ENCODE assay signal across 8 mouse cellular contexts in the genomic region with DNA sequence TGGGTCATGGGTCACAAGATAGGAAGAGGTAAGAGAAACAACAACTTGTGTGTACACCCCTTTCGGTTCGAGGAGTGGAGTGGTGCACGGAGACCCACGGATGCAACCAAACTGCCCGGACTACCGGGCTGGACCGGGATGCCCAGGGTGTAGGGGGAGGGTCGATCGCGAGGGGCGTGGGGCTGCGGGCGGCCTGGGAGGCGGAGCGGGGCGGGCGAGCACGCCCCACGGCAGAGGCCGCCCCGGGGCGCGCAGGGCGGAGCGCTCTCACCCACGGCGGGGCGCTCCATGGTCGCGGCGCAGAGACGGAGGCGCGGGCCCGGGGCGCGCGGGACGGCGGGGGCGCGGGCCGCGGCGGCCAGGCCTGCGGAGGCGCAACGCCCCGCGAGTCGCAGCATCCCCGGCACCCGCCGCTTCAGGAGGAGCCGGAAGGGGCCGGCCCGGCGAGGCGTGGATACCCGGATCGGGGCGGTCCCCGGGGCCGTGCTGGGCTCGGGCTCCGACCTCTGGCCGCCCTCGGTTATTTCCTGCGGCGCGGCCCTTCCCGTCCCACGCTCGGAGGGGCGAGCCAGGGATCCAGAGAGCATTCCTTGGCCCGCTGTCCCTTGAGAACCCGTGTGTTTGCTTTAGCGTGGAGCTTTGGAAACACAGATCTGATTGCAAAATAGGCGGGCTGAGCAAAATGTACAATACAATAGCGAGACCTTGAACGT. TPM values are rescaled to one million over a fixed set of nuclear protein-coding genes. Genes with fewer than 3 reads are reported as not detected.
DNase-seq lines count a peak whose midpoint lies in the region; ATAC-seq and TF ChIP-seq lines count a peak whose summit lies in the region.

No protein-coding gene starts in this region.

- under 1% methylated on average over 68 of the region's 81 CpGs for WGBS in forebrain, embryonic 14.5 days
- WGBS in large intestine, adult 2 months, result 1% methylated on average over 75 of the region's 81 CpGs
- under 1% methylated on average over 62 of the region's 81 CpGs for WGBS in neural tube, embryonic 14.5 days

- peak; percentile 83 for DNase-seq in cerebellum, adult 11-12 months
- DNase-seq in forebrain, embryonic 14.5 days (ENCODE audit: low spot score), result peak; percentile 75
- DNase-seq in heart, postnatal 10 days, result peak; percentile 94 to 95
- peak; percentile 35 for DNase-seq in large intestine, adult 2 months (ENCODE audit: low read depth, low spot score)
- DNase-seq in lung, adult 18-20 months, result peak; percentile 92 to 95

- TF ChIP-seq CTCF in E14TG2a.4 (conservative IDR thresholded peaks at IDR 0.05; ENCODE audit: low read length), result no peak
- no peak for TF ChIP-seq CTCF in testis, adult 2 months (IDR thresholded peaks at IDR 0.05; ENCODE audit: control insufficient read depth, insufficient read depth, insufficient replicate concordance, low read depth, low read length)

- H3K36me3 ChIP-seq in E14TG2a.4 (ENCODE audit: insufficient read depth, low read length), result no peaks in the 10 kb centered on the region
- H3K36me3 ChIP-seq in forebrain, embryonic 14.5 days (ENCODE audit: control insufficient read depth, insufficient read depth, low read length), result no peaks in the 10 kb centered on the region
- H3K36me3 ChIP-seq in neural tube, embryonic 14.5 days (ENCODE audit: control insufficient read depth, insufficient read depth, low read length), result no peaks in the 10 kb centered on the region
- H3K36me3 ChIP-seq in testis, adult 2 months (ENCODE audit: control insufficient read depth, insufficient read depth, low read length), result no peaks in the 10 kb centered on the region

- peak overlapping the region; percentile 67 for H3K4me2 ChIP-seq in forebrain, embryonic 14.5 days (ENCODE audit: low read length)
- H3K4me2 ChIP-seq in neural tube, embryonic 14.5 days (ENCODE audit: low read depth, low read length), result peak overlapping the region; percentile 49

- H3K27ac ChIP-seq in forebrain, embryonic 14.5 days (ENCODE audit: low read depth, low read length), result peak overlapping the region; percentile 84
- H3K27ac ChIP-seq in neural tube, embryonic 14.5 days (ENCODE audit: low read depth, low read length), result peak overlapping the region; percentile 79
- H3K27ac ChIP-seq in testis, adult 2 months (ENCODE audit: control insufficient read depth, insufficient read depth, low read depth, low read length), result peak overlapping the region; percentile 51

- H3K4me1 ChIP-seq in E14TG2a.4 (replicated peaks; ENCODE audit: low read depth, low read length), result peaks cover 38% of the 10 kb centered on the region
- H3K4me1 ChIP-seq in forebrain, embryonic 14.5 days (ENCODE audit: control insufficient read depth, insufficient read depth, low read length), result peaks cover 9% of the 10 kb centered on the region; the same call in 1 of the 2 replicates
- H3K4me1 ChIP-seq in neural tube, embryonic 14.5 days (ENCODE audit: control insufficient read depth, insufficient read depth, low read length), result 0 out of 2 replicates have a peak, but pooled peaks cover 6% of the 10 kb centered on the region
- H3K4me1 ChIP-seq in testis, adult 2 months (ENCODE audit: control insufficient read depth, insufficient read depth, low read length), result peaks cover 5% of the 10 kb centered on the region

- ATAC-seq in forebrain, embryonic 14.5 days, result peak; percentile 94
- ATAC-seq in neural tube, embryonic 14.5 days (ENCODE audit: low read depth), result peak; percentile 94

- H3K9me3 ChIP-seq in E14TG2a.4 (ENCODE audit: low read length), result peaks cover 3% of the 10 kb centered on the region; the same call in 1 of the 2 replicates
- H3K9me3 ChIP-seq in forebrain, embryonic 14.5 days (replicated peaks; ENCODE audit: control insufficient read depth, low read length), result no peaks in the 10 kb centered on the region
- no peaks in the 10 kb centered on the region for H3K9me3 ChIP-seq in neural tube, embryonic 14.5 days (ENCODE audit: control insufficient read depth, low read length)

- no peaks in the 10 kb centered on the region for H3K27me3 ChIP-seq in E14TG2a.4 (ENCODE audit: insufficient read depth, low read length)
- H3K27me3 ChIP-seq in forebrain, embryonic 14.5 days (replicated peaks; ENCODE audit: control insufficient read depth, insufficient read depth, low read length), result no peaks in the 10 kb centered on the region; the same call in 1 of the 2 replicates
- H3K27me3 ChIP-seq in neural tube, embryonic 14.5 days (ENCODE audit: control insufficient read depth, insufficient read depth, low read length), result no peaks in the 10 kb centered on the region
- H3K27me3 ChIP-seq in testis, adult 2 months (ENCODE audit: control insufficient read depth, insufficient read depth, low read length), result no peaks in the 10 kb centered on the region

- peak overlapping the region; percentile 84 for H3K9ac ChIP-seq in forebrain, embryonic 14.5 days (ENCODE audit: low read length)
- H3K9ac ChIP-seq in neural tube, embryonic 14.5 days (replicated peaks; ENCODE audit: low read depth, low read length), result peak overlapping the region; percentile 79

- peak; percentile 49 for TF ChIP-seq POLR2A in testis, adult 2 months (IDR thresholded peaks at IDR 0.05; ENCODE audit: control insufficient read depth, low read depth, low read length)

- peak overlapping the region; percentile 82 for H3K4me3 ChIP-seq in E14TG2a.4 (replicated peaks; ENCODE audit: low read length)
- H3K4me3 ChIP-seq in forebrain, embryonic 14.5 days (ENCODE audit: low read depth, low read length), result peak overlapping the region; percentile 60
- peak overlapping the region; percentile 72 for H3K4me3 ChIP-seq in neural tube, embryonic 14.5 days (ENCODE audit: low read depth, low read length)
- peak overlapping the region; percentile 88 for H3K4me3 ChIP-seq in testis, adult 2 months (ENCODE audit: control insufficient read depth, low read depth, low read length)

- intact Hi-C loops in heart, postnatal 10 days (cut with DNase I), result loop anchor here (2.0 to 5.0 kb wide), 2 partner anchors 64 to 140 kb away; no protein-coding TSS in a partner anchor

RNA-seq across cellular contexts. Expression of a gene that starts 10.9 kb away (rescaled TPM):
- 20.3 and 28.0 TPM in 2 replicates for polyA plus RNA-seq in forebrain, embryonic 14.5 days (2014; fragmentation: Nextera tagmentation; extraction: Ambion mirVana)
- total RNA-seq in heart, postnatal 10 days (2021), result 10 to 100 TPM; 55.2 to 58.0 TPM
- polyA plus RNA-seq in large intestine, adult 2 months (2012; rRNA removed), result 10.4 and 14.8 TPM in 2 replicates
- 41.5 and 47.9 TPM in 2 replicates for polyA plus RNA-seq in neural tube, embryonic 14.5 days (2014; fragmentation: Nextera tagmentation; extraction: Ambion mirVana)
- polyA plus RNA-seq in testis, adult 2 months (2012; rRNA removed), result 9.3 and 9.4 TPM in 2 replicates

Comparison
In these comparisons a context has a peak if more than half of its experiments do, and no peak if none do; other contexts are left out.
1. Peak in every context shown above with its lines: DNase-seq, ATAC-seq, H3K4me3 ChIP-seq and H3K27ac ChIP-seq.
2. DNase-seq: peak in every context shown above with its lines; median percentile 94 in heart, postnatal 10 days; 94 in lung, adult 18-20 months; 83 in cerebellum, adult 11-12 months; 75 in forebrain, embryonic 14.5 days; 35 in large intestine, adult 2 months.